Mouse (Mus musculus): ENCODE measurements around the gene Kdr. TPM values are rescaled to one million over a fixed set of nuclear protein-coding genes. Genes with fewer than 3 reads are reported as not detected.

Gene Kdr
- total and polyA plus RNA-seq, 3 experiments, result 0.11 TPM; not detected in 2

- no peak for TF ChIP-seq TAL1 (conservative IDR thresholded peaks at IDR 0.05; ENCODE audit: low read depth, low read length)
- TF ChIP-seq POLR2AphosphoS5 (IDR thresholded peaks at IDR 0.05; ENCODE audit: insufficient replicate concordance, low read depth, low read length), result no peak
- no peak for TF ChIP-seq GATA2 (IDR thresholded peaks at IDR 0.05; ENCODE audit: borderline replicate concordance, low read depth, low read length)
- TF ChIP-seq GATA1 (IDR thresholded peaks at IDR 0.05; ENCODE audit: borderline replicate concordance, low read length), result no peak
- DNase-seq (ENCODE audit: low spot score) (no peak), ATAC-seq (ENCODE audit: extremely low read depth, insufficient number of reproducible peaks, low FRiP score, poor library complexity, severe bottlenecking) (no peak)
- H3K4me3 ChIP-seq (ENCODE audit: low read depth, low read length), result no peak overlapping the region
- no peaks in the 10 kb centered on the region for H3K36me3 ChIP-seq (replicated peaks)
- peaks cover 3% of the 10 kb centered on the region; the same call in 1 of the 2 replicates for H3K27me3 ChIP-seq (ENCODE audit: insufficient read depth, low read length)
- H3K9me3 ChIP-seq (replicated peaks), result no peaks in the 10 kb centered on the region
- no peaks in the 10 kb centered on the region for H3K4me1 ChIP-seq (ENCODE audit: insufficient read depth, low read depth, low read length)
These were observed 58.7 kb downstream of the Kdr start for GRCm38 (mm10) chr5:75919601-75920000.

GRCm38 (mm10) chr5:75918139-75918538 lies 60.1 kb downstream of the Kdr start:
- Histone ChIP-seq H3K9me3 (replicated peaks) (no peaks in the 10 kb centered on the region), H3K4me1 (ENCODE audit: insufficient read depth, low read depth, low read length) (no peaks in the 10 kb centered on the region), H3K4me3 (ENCODE audit: low read depth, low read length) (no peak overlapping the region), H3K36me3 (replicated peaks) (no peaks in the 10 kb centered on the region), H3K27me3 (ENCODE audit: insufficient read depth, low read length) (peaks cover 3% of the 10 kb centered on the region; the same call in 1 of the 2 replicates)
- TF ChIP-seq TAL1 (conservative IDR thresholded peaks at IDR 0.05; ENCODE audit: low read depth, low read length), result no peak
- no peak for TF ChIP-seq POLR2AphosphoS5 (IDR thresholded peaks at IDR 0.05; ENCODE audit: insufficient replicate concordance, low read depth, low read length)
- no peak for TF ChIP-seq GATA1 (IDR thresholded peaks at IDR 0.05; ENCODE audit: borderline replicate concordance, low read length)
- TF ChIP-seq CTCF (IDR thresholded peaks at IDR 0.05; ENCODE audit: low read depth, low read length), result no peak
- no peak for TF ChIP-seq GATA2 (IDR thresholded peaks at IDR 0.05; ENCODE audit: borderline replicate concordance, low read depth, low read length)
- no peak for DNase-seq (ENCODE audit: low spot score)
- no peak for ATAC-seq (ENCODE audit: extremely low read depth, insufficient number of reproducible peaks, low FRiP score, poor library complexity, severe bottlenecking)

GRCm38 (mm10) chr5:75917231-75917630 lies 61.0 kb downstream of the Kdr start:
- 0 out of 2 replicates have a peak, but pooled peaks cover 3% of the 10 kb centered on the region for H3K27me3 ChIP-seq (ENCODE audit: insufficient read depth, low read length)
- DNase-seq (ENCODE audit: low spot score) (no peak), ATAC-seq (ENCODE audit: extremely low read depth, insufficient number of reproducible peaks, low FRiP score, poor library complexity, severe bottlenecking) (no peak)
- no peaks in the 10 kb centered on the region for H3K36me3 ChIP-seq (replicated peaks)
- H3K9me3 ChIP-seq (replicated peaks), result no peaks in the 10 kb centered on the region
- no peak overlapping the region for H3K4me3 ChIP-seq (ENCODE audit: low read depth, low read length)
- no peaks in the 10 kb centered on the region for H3K4me1 ChIP-seq (ENCODE audit: insufficient read depth, low read depth, low read length)
- no peak for TF ChIP-seq TAL1 (conservative IDR thresholded peaks at IDR 0.05; ENCODE audit: low read depth, low read length)
- TF ChIP-seq POLR2AphosphoS5 (IDR thresholded peaks at IDR 0.05; ENCODE audit: insufficient replicate concordance, low read depth, low read length), result no peak
- TF ChIP-seq GATA1 (IDR thresholded peaks at IDR 0.05; ENCODE audit: borderline replicate concordance, low read length), result no peak
- no peak for TF ChIP-seq GATA2 (IDR thresholded peaks at IDR 0.05; ENCODE audit: borderline replicate concordance, low read depth, low read length)
- no peak for TF ChIP-seq CTCF (IDR thresholded peaks at IDR 0.05; ENCODE audit: low read depth, low read length)

- Histone ChIP-seq H3K4me3 (ENCODE audit: low read depth, low read length) (no peak overlapping the region), H3K36me3 (replicated peaks) (no peaks in the 10 kb centered on the region), H3K4me1 (ENCODE audit: insufficient read depth, low read depth, low read length) (no peaks in the 10 kb centered on the region), H3K27me3 (ENCODE audit: insufficient read depth, low read length) (peaks cover 26% of the 10 kb centered on the region), H3K9me3 (replicated peaks) (no peaks in the 10 kb centered on the region)
- DNase-seq (ENCODE audit: low spot score), result no peak
- ATAC-seq (ENCODE audit: extremely low read depth, insufficient number of reproducible peaks, low FRiP score, poor library complexity, severe bottlenecking), result no peak
- TF ChIP-seq GATA2 (IDR thresholded peaks at IDR 0.05; ENCODE audit: borderline replicate concordance, low read depth, low read length) (no peak), POLR2AphosphoS5 (IDR thresholded peaks at IDR 0.05; ENCODE audit: insufficient replicate concordance, low read depth, low read length) (no peak), GATA1 (IDR thresholded peaks at IDR 0.05; ENCODE audit: borderline replicate concordance, low read length) (no peak), CTCF (IDR thresholded peaks at IDR 0.05; ENCODE audit: low read depth, low read length) (no peak), TAL1 (conservative IDR thresholded peaks at IDR 0.05; ENCODE audit: low read depth, low read length) (no peak)
These were observed 72.2 kb downstream of the Kdr start for GRCm38 (mm10) chr5:75906102-75906501.

GRCm38 (mm10) chr5:75900231-75900920 lies 77.9 kb downstream of the Kdr start:
- Histone ChIP-seq H3K4me1 (ENCODE audit: insufficient read depth, low read depth, low read length) (no peaks in the 10 kb centered on the region), H3K36me3 (replicated peaks) (no peaks in the 10 kb centered on the region), H3K27me3 (ENCODE audit: insufficient read depth, low read length) (peaks cover 33% of the 10 kb centered on the region), H3K4me3 (ENCODE audit: low read depth, low read length) (no peak overlapping the region), H3K9me3 (replicated peaks) (no peaks in the 10 kb centered on the region)
- TF ChIP-seq GATA1 (IDR thresholded peaks at IDR 0.05; ENCODE audit: borderline replicate concordance, low read length), result no peak
- TF ChIP-seq GATA2 (IDR thresholded peaks at IDR 0.05; ENCODE audit: borderline replicate concordance, low read depth, low read length), result no peak
- no peak for TF ChIP-seq CTCF (IDR thresholded peaks at IDR 0.05; ENCODE audit: low read depth, low read length)
- no peak for TF ChIP-seq TAL1 (conservative IDR thresholded peaks at IDR 0.05; ENCODE audit: low read depth, low read length)
- TF ChIP-seq POLR2AphosphoS5 (IDR thresholded peaks at IDR 0.05; ENCODE audit: insufficient replicate concordance, low read depth, low read length), result no peak
- DNase-seq (ENCODE audit: low spot score) (no peak), ATAC-seq (ENCODE audit: extremely low read depth, insufficient number of reproducible peaks, low FRiP score, poor library complexity, severe bottlenecking) (no peak)

GRCm38 (mm10) chr5:75895351-75895750 lies 82.9 kb downstream of the Kdr start:
- H3K4me1 ChIP-seq (ENCODE audit: insufficient read depth, low read depth, low read length), result no peaks in the 10 kb centered on the region
- no peak overlapping the region for H3K4me3 ChIP-seq (ENCODE audit: low read depth, low read length)
- peaks cover 32% of the 10 kb centered on the region for H3K27me3 ChIP-seq (ENCODE audit: insufficient read depth, low read length)
- no peaks in the 10 kb centered on the region for H3K9me3 ChIP-seq (replicated peaks)
- ATAC-seq (ENCODE audit: extremely low read depth, insufficient number of reproducible peaks, low FRiP score, poor library complexity, severe bottlenecking) (no peak), DNase-seq (ENCODE audit: low spot score) (no peak)
- TF ChIP-seq CTCF (IDR thresholded peaks at IDR 0.05; ENCODE audit: low read depth, low read length) (no peak), TAL1 (conservative IDR thresholded peaks at IDR 0.05; ENCODE audit: low read depth, low read length) (no peak), POLR2AphosphoS5 (IDR thresholded peaks at IDR 0.05; ENCODE audit: insufficient replicate concordance, low read depth, low read length) (no peak), GATA1 (IDR thresholded peaks at IDR 0.05; ENCODE audit: borderline replicate concordance, low read length) (no peak), GATA2 (IDR thresholded peaks at IDR 0.05; ENCODE audit: borderline replicate concordance, low read depth, low read length) (no peak)
- H3K36me3 ChIP-seq (replicated peaks), result no peaks in the 10 kb centered on the region
